Comparison of ENCODE assay signal across 21 mouse cellular contexts in genomic region chr2:60706866-60707265, GRCm38 (mm10). TPM values are rescaled to one million over a fixed set of nuclear protein-coding genes. Genes with fewer than 3 reads are reported as not detected.
"Had no signal": no experiment of that assay in that cellular context is flagged by ENCODE, and none has a peak within 500 bp of the region (broad histone marks: within the 10 kb centered on the region; RNA-seq: fewer than 3 reads in every experiment).

No protein-coding gene starts in this region.

- H3K4me3 ChIP-seq: liver, embryonic 15.5 days; lung, embryonic 15.5 days; megakaryocyte, embryonic 14.5 days; midbrain, embryonic 13.5 days; midbrain, embryonic 15.5 days; neural tube, embryonic 12.5 days; stomach, embryonic 15.5 days had no signal

- H3K27me3 ChIP-seq: liver, embryonic 15.5 days; lung, embryonic 15.5 days; midbrain, embryonic 13.5 days; midbrain, embryonic 15.5 days; neural tube, embryonic 12.5 days; stomach, embryonic 15.5 days had no signal

- H3K9me3 ChIP-seq: liver, embryonic 15.5 days; lung, embryonic 15.5 days; midbrain, embryonic 13.5 days; midbrain, embryonic 15.5 days; neural tube, embryonic 12.5 days; stomach, embryonic 15.5 days had no signal

- DNase-seq: liver, postnatal 0 days; lung, adult 2 months; lung, postnatal 14 days; right cerebral cortex, postnatal 14 days; thymus, adult 2 months; thymus, postnatal 25 days; thymus, postnatal 4 days had no signal

- H3K4me2 ChIP-seq: liver, embryonic 15.5 days; lung, embryonic 15.5 days; midbrain, embryonic 11.5 days; midbrain, embryonic 13.5 days; midbrain, embryonic 15.5 days; neural tube, embryonic 12.5 days; stomach, embryonic 15.5 days had no signal

- H3K9ac ChIP-seq: liver, embryonic 15.5 days; liver, postnatal 0 days; lung, embryonic 15.5 days; midbrain, embryonic 13.5 days; midbrain, embryonic 15.5 days; neural tube, embryonic 12.5 days; stomach, embryonic 15.5 days had no signal

- H3K4me1 ChIP-seq: liver, embryonic 15.5 days; megakaryocyte, embryonic 14.5 days; midbrain, embryonic 13.5 days; midbrain, embryonic 15.5 days; neural tube, embryonic 12.5 days had no signal

- ATAC-seq: liver, postnatal 0 days; midbrain, embryonic 13.5 days; midbrain, embryonic 15.5 days had no signal

- H3K27ac ChIP-seq: liver, embryonic 15.5 days; lung, embryonic 15.5 days; macrophage; midbrain, embryonic 13.5 days; midbrain, embryonic 15.5 days; neural tube, embryonic 12.5 days; stomach, embryonic 15.5 days; stomach, postnatal 0 days had no signal

- H3K36me3 ChIP-seq: liver, embryonic 15.5 days; lung, embryonic 15.5 days; midbrain, embryonic 13.5 days; midbrain, embryonic 15.5 days; neural tube, embryonic 12.5 days; stomach, embryonic 15.5 days had no signal

RNA-seq across cellular contexts. Expression of gene Itgb6, which starts 15.6 kb away (rescaled TPM):
- total RNA-seq: monocyte, adult 5-6 weeks; neutrophil, adult 5-6 weeks had no signal
- polyA plus RNA-seq: macrophage; midbrain, embryonic 13.5 days; spleen, adult 2 months; testis, adult 2 months had no signal
